Mouse (Mus musculus) kidney, adult 9 months (tissue): ENCODE measurements around the gene Rfx4.

Source experiments
- DNase-seq: peaks from one replicate; pipeline ENCODE4 v3.0.0; 2022

Rfx4 gene

DNA sequence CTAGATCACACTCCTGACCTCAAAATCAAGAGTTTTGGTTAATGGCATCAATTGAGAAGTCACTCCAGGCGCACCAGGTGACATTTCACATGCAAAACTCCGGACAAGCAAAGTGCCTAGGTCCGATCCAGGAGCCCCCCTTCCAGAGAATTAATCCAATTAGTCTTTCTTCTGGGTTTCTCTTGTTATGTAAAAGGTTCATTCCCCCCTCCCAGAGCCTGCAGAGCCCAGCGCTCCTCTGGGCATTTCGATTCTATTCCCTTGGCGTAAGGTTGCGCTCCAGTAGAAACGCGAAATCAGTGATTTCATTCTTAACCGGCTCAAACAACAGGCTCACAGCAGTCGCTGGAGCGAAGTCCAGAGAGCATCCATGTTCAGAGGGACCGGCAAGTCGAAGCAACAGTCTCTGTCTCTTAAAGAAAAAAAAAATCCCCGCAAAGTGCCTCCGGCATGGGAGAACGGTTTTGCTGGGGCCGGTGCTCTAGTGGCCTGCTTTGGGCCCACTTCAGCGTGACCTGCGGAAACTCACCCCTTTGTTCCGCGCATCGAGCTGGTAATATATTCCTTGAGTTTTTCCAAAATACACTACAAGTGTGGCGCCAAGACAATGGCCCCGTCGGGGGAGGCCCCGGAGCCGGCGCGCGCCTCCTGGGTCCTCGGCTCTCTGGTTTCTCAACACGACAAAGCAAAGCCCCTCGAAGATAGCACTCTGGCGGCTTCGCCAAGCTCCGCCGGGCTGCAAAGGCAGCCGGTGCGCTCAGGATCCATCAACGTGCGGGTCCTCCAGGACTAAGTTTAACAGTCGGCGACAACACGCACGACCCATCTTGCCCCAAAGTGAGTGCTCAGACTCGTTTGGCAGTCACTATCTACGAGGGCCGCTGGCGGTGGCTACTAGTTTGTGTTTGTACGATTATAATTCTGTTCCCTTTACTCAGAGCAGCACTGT, 2.9 kb downstream of the Rfx4 start:
- peak; percentile 25 for DNase-seq

DNA sequence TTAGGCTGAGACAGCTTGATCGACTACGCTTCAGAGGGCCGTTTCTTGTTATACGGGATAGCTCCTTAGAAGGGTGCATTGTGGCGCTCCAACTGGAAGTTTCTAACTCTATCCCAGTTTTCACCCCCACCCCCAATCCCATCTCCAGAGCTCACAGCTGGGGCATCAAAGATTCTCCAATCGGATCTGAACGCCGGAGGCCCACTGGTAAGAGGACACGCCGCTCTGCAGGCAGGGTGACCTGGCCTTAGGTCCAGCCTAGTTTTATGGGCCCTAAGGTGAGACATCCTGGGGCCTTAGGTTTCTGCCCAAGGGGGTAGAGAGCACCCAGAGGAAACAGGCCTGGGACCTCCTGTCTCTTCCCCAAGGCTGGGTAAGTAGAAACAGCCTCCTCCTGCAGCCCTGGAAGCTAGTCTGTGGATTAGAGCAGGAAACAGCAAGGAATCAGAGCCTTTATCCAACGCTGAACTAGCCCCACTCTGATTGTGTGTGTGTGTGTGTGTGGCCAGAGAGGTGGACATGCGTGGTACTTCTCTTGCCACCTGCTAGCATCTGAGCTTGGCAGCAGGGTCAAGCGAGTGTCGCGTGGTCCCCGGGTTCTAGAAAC, 3.8 kb downstream of the Rfx4 start:
- no peak for DNase-seq

DNA sequence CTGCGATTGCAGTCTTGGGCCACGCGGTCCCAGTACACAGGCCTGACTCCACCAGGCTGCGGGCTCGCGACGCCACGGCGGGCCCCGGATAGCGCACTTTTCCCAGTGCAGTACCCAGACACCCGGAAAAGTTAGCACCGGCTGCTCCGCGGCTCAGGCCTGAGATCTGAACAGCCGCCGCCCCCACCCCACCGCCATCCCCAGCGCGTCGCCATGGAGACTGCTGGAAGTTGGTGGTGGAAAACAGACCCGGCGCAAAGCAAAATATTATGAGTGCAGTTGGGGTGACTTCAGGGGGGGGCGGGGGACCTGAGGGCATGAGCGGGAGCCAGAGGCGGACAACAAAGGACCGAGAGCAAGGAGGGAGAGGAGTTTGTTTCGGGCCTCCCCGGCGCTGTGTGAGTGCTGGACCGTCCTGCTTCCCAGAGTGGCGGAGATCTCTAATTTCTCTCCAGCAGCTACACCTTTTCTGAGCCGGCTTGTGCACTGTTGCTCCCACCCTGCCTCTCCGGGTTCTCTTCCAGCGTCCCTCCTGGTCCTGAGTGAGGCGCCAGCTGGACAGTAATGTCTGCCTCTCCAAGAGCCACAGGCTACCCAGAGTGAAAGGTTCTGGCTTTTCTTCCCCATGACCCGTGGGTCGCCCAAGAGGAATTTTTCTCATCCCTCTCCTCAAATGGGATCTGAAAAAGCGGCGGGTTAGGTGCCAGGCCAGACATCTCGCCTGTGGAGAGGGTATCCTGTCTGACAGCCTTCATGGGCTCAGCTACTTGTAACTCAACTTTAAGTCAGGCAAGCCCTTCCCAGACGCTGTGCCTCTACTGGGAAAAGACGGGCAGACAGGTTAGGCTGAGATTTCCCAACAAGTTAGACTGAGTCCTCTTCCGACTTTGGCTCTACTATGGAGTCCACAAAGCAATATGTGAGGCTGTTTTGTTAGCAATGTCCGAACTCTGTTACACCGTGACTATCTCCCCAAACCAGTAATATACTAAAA, 4.6 kb downstream of the Rfx4 start:
- DNase-seq = no peak

DNA sequence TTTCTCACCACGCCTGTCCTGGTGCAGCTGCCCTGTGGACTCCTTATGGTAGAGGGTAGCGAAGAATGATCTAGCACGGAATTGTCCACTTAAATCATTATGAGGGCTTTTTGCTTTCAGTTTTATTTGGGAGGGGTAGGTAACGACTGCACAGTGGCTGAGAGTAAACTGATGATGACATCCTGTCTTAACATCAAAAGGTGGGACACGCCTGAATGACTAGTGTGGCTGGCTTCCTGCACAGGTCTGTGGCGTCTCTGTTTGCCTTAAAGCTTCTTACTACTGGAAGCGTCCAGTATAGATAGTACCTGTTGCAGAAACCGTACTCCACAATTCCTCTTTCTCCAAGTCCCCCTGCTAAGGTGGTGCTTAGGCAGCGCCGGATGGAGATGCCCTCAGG, 12.9 kb downstream of the Rfx4 start:
- DNase-seq = no peak

DNA sequence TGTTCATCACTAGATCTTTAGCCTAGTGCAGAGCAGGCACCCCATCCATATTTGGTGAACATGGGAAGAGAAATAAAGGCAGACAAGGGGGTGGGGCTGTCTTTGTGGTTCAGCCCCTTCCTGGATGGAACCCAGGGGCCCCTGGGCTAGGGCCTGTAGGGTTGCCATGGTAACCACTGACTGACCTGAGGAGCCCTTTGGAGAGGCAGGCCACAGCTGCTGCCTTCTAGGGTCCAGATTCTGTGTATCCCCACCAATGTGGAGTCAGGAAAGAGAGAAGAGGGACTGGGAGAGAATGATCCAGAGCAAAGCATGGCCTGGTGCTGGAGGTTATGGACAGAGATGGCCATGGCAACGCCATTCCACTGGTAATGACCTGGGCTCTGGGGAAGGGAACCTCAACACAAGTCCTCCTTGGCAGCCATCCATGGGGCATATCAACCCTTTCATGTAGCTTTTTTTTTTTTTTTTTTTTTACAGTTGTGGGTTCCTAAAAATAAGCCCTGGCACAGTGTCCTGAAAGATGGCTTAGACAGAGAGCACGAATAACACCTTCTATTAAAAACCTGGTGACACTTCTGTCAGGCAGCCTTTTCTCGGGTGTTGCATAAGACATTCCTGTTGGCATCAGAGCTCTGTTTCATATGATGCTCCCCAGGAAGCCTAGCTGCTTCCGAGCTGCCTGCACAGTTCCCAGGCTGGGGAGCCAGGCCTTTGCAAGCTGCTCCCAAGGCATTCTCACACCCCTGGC, 16.7 kb downstream of the Rfx4 start:
- DNase-seq = no peak

DNA sequence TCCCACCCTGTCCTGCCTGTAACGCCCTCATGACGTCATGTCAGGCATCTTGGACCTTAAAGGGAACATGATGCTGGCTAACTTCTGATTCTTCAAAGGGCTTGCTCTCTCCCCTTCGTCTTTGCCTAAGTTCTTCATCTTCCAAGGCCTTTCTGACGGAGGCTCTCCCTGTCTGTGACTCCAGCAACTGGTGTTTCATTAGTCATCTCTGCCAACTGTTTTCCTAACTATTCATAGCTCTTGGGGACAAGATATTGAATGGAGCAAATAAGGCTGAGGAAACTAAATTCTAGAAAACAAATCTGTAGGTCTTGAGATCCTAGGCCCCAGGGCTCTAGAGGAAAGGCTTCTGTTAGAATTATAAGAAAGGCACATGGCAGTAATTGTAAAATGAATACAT, 18.0 kb downstream of the Rfx4 start:
- DNase-seq = no peak

DNA sequence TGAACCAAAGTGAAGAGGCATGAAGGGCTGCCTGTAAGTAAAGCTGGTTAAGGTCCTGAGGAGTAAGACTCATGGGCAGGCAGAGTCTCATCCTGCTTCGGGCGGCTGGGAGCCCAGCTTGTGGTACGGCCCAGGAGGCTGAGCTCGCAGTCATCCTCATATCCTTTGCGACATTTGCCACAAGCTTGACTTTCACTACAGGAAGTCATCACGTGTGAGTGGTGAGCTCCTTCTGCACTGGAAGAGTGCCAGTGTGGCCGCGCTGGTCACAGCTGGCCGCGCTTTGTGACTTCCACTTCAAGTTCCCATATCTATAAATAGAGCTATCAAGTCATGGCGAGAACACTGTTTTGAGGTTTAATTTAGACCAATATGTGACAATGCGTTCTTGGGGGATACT, 18.7 kb downstream of the Rfx4 start:
- DNase-seq = peak; percentile 63

DNA sequence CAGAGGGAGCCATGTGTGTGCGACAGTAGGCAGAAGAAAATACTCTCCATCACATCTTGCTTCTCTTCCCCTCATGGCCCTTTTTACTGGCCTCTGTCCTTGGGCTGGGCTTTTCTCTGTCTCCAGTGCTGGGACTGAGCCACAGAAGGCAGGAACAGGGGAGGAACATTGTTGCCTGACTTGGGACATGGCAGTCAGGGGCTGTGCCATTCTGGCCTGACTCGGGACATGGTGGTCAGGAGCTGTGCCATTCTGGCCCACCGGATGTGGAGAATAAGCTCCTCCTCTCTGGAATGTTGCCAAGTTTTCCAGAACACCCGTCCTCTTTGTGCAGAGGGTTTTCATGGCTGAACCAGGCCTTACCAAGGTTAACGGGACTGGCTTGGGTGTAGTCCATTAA, 21.2 kb downstream of the Rfx4 start:
- DNase-seq = no peak

DNA sequence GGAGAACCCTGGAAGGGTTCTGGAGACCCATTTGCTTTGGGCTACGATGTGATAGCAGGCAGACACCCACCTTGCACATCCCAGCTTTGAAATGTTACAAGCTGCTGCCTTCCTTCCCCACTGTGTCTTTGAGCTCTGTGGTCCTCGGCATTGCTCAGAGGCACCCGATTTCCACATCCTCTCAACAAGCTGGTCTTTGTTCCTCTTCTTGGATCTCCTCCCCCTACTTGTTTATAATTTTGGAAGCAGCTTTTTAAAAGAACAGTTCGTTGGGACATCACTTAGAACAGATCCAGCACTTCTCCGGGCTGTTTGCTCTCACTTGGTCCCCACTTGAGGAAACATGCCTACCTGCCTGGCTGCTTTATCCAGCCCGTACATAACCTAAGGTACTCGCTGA, 22.1 kb downstream of the Rfx4 start:
- no peak for DNase-seq

DNA sequence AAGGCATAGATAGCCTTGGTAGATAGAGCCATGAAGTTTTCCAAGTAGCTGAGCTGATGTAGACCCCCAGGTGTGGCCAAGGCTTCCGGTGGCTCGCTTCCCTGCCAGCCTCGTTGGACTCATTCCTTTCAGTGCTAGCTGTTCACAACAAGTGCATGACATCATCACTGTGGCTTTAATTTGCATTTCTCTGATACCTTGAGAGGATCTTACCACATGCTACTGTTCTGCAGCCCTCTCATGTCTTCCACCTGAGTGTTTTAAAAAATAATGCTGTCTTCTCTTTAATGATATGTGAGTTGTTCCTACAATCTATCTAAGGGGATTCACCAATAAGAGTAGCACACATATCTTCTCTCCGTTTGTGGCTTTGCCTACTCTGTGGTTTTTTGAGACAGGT, 25.0 kb downstream of the Rfx4 start:
- no peak for DNase-seq

DNA sequence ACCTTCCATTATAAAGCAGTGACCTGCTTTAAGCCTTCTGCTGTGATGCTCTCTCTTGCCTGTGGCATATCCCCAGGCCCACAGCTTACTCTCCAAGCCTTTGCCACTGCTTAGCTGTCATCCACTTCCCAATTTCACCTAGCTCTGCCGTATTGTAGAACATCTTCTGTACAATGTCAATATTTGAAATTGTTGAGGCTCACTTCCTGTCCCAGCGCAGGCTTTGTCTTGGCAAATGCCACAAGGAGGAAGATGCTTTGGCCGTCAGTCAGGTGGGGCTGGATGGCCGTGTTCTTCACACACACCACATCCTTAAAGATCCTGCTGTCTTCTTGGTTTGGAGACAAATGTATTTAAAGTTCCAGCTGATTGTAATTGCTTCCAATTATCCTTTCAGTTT, 29.5 kb downstream of the Rfx4 start:
- no peak for DNase-seq

DNA sequence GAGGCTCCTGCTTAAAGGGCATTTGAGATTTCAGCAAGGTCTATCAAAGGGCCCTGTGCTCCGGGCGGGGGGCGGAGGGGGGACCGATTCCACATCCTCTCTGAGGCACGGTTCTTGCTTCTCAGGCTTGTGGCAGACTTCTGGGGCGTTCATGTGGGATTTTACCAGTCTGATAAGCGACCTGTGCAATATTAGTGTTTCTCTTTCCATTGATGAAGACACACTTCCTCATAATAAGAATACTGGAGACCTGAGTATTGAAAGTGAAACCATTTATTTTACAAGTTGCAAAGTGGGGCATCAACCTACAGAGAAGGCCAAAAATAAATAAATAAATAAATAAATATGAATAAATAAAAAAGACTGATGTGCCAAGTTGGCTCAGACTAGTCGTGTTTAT, 34.5 kb downstream of the Rfx4 start:
- no peak for DNase-seq

DNA sequence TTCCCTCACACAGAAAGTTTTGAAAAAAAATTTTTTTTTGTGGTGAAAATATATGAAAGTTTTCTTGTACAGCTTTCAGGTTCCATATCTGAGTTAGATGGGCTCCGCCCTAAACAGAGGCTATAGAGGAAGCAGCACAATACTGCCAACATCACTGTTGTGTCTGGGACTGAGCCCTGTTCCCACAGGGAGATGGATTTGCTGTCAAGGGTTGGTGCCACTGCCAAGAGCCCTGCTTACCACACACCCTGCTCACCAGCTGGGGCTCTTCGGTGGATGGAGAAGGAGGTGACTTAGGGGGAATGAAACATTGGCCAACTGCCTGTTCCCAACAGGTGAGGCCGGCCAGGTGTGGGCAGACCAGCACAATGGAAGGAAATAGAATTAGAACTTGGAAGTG, 35.3 kb downstream of the Rfx4 start:
- no peak for DNase-seq

DNA sequence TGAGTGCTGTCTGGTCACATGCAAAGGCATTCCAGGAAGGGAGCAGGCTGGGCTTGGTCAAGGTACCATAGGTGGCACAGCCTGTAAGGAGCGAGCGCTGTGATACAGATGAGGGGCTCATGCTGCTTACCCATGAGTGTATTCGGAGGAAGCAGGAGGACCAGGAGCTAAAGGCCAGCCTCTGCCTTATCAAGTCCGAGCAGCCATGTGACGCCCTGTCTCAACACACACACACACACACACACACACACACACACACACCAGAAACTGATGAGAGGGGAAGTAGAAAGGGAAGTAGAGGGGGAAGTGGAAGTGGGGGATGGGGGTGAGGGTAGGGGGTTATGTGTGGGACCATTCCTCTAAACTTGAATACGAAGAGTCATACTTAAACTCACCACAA, 45.7 kb downstream of the Rfx4 start:
- DNase-seq = no peak

DNA sequence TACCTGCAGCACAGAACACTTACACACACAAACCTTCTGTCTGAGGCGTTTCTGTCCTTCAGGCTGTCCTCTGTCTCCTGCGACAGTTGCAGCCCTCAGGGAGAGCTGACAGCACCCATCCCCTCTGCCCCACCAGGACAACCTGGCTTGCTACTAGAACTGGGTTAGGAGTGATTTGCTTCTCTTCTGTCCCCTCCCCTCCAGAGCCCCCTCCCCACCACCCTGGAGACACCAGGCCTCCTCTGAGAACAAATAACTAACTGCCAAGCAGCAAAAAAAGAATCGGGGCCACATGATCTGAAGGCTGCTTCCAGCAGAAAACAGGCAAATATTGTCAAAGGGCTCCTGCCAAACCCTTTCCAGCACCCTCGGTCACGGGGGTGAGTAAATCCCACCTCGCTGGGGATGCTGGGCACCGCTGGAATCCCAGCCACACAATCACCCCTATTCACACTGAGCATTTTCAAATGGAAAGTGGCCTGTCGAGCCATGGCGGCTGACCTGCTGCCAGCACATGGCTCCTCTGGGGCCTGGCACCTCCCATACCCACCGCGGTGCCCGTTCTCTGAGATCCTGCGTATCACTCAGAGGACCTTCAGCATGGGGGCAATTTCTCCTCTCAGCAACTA, 47.5 kb downstream of the Rfx4 start:
- DNase-seq = no peak

DNA sequence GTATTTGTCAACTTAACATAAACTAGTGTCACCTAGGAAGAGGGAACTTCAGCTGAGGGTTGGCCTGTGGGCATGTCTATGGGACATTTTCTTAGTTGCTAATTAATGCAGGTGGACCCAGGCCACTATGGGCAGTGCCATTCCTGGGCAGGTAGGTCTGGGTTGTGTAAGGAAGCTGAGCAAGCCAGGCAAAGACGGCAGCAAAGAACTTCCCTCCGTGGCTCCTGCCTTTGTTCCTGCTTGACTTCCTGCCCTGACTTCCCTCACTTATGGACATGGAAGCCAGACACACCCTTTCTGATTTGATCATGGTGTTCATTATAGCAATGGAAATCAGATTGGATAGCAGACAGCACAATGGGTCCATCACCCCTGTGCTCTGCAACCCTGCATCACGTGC, 49.7 kb downstream of the Rfx4 start:
- DNase-seq = no peak

DNA sequence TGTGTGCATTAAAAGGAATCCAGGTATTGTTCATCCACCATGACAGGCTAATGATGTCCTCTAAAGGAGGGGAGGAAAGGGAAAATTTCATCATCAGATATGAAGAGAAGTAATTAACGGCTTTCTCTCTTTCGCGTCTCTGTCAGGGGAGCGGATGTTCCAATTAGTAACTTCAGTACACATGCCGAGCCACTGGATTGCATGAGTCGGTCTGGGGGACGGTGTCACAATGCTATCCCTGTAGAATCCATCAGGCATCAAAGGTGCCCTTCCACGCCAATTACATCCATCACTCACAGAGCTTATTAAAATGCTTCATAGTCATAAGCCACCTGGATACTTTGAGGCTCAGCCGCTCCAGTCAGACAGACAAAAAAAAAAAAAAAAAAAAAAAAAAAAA, 51.3 kb downstream of the Rfx4 start:
- no peak for DNase-seq

DNA sequence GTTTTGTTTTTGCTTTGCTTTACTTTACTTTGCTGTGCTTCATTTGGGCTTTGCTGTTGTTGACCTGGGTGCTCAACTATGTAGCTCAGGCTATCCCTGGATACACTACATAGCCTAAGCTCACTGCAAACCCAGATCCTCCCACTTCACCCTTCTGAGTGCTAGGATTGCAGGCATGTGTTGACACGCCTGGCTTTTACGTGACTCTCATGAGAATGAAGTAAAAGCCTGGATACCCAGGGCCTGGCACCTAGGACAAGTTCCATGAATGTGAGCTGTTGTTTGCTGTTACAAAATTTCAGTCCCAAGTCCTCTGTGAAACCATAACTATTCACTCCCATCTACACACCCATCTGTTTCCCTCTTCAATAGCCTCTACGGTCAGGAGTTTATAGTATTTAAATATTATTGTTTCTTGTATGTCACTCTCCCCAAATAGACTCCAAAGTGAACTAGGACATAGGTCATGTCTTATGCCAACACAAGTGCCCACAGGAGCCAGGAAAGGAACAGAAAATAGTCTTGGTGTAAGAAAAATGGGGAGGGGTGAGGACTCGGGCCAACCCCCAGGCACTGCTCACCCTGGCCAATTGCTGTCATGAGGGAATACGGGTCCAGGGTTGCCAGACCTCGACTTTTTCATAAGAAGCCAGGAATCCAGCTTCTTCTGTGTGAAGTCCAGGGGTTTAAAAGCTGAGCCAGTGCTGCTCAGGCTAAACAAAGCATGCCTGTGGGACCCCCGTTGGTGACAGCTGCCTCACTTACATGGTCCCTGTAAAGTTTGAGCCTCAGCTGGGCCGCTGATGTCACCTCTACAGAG, 54.4 kb downstream of the Rfx4 start:
- DNase-seq = no peak

DNA sequence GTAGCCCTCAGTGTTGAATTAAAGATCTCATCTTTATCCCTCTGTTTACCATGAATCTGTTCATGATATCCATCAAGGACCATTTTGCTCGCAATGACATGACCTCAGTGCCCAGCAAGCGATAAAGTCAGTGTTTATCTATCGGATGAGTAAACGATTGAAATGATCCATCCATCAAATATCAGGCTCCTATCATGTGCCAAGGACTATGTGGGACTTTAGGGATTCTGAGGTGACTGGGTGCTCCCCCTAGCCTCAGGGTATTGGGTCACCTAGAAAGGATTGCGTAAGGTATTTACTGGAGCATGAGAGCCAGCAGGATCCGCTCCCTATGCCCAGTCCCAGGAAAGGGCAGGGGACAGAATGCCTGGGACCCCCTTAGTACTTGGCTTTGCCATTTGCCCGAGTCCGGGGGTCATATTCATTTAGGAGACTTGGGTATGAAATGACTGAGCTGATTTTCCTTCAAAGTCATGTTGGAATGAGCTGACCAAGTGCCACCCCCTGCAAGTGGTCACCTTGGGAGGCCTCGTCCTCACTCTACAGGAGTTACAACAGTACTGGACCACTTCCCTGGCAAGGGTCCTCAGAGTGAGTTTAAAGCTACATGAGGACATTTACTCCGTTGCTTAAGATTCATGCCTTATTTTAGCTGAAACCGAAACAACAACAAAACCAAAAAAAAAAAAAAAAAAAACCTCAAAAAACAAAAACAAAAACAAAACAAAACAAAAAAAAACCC, 55.5 kb downstream of the Rfx4 start:
- DNase-seq = no peak

DNA sequence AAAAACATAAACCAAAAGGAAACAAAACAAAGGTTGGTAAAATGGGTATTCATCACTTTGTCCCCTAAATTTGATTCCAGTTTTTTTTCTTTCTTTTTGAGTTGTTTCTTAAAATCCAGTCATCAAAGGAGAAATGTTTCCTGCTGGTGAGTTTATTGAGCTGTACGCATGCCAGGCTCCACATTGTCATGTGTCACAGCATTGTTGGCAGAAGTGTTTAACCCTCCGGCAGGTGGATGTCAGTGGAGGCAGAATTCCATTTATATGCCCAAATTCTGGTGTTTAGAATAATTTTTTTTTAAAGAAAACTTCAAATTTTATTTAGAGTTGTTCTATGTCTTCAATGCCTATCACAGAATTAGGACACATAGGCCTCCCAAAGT, 56.0 kb downstream of the Rfx4 start:
- DNase-seq = no peak
